Mouse (Mus musculus) small intestine, adult 2 months (tissue): Measurements from ENCODE around the gene Fam227a.

ENCODE experiments used
- CTCF ChIP-seq: fragments of 200-500 bp; IDR thresholded peaks from 2 replicates; pipeline ENCODE4 v1.5.1; 2012; ENCODE audit warnings: low read depth, mild to moderate bottlenecking, control low read depth, inconsistent platforms, low read length, moderate library complexity, mixed read lengths; ENCODE audit not compliant: insufficient replicate concordance, insufficient read length; ENCODE audit errors: extremely low read depth
- POLR2A ChIP-seq: fragments of 200-500 bp; IDR thresholded peaks from 2 replicates; pipeline ENCODE4 v1.6.1; 2012; ENCODE audit warnings: low read depth, mild to moderate bottlenecking, control low read depth, inconsistent platforms, low read length, moderate library complexity

DNA sequence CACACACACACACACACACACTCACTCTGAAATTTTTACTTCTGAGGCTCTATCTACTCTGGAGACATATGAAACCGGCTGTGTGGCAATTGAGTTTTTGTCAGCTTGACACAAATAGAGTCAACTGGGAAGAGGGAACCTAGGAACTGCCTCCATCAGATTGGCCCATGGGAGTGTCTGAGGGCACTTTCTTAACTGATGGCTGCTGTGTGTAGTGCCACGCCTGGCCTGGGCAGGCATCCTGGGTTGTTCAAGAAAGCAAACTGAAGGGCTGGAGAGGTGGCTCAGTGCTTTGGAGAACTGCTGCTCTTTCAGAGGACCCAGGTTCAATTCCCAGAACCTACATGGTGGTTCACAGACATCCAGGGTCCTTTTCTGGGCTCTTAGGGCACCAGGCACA is 13.3 kb downstream of the Fam227a start:
- no peak for TF ChIP-seq CTCF
- TF ChIP-seq POLR2A, result no peak
